8 mouse cellular contexts compared by ENCODE assay signal in genomic region chr11:97176851-97177250, GRCm38 (mm10). TPM values are rescaled to one million over a fixed set of nuclear protein-coding genes. Genes with fewer than 3 reads are reported as not detected.
DNase-seq lines count a peak whose midpoint lies in the region; ATAC-seq lines count a peak whose summit lies in the region.

No protein-coding gene starts in this region.

- H3K9me3 ChIP-seq in hindbrain, embryonic 14.5 days (ENCODE audit: control insufficient read depth, low read length), result no peaks in the 10 kb centered on the region
- no peaks in the 10 kb centered on the region for H3K9me3 ChIP-seq in hindbrain, embryonic 12.5 days (replicated peaks)

- H3K4me3 ChIP-seq in hindbrain, embryonic 14.5 days (replicated peaks; ENCODE audit: low read length), result no peak overlapping the region
- H3K4me3 ChIP-seq in hindbrain, embryonic 12.5 days, result no peak overlapping the region

- no peaks in the 10 kb centered on the region for H3K27me3 ChIP-seq in hindbrain, embryonic 14.5 days (ENCODE audit: control insufficient read depth, insufficient read depth, low read length)
- no peaks in the 10 kb centered on the region for H3K27me3 ChIP-seq in hindbrain, embryonic 12.5 days

- H3K27ac ChIP-seq in hindbrain, embryonic 14.5 days, result no peak overlapping the region
- no peak overlapping the region for H3K27ac ChIP-seq in hindbrain, embryonic 12.5 days

- H3K9ac ChIP-seq in hindbrain, embryonic 14.5 days, result no peak overlapping the region
- no peak overlapping the region for H3K9ac ChIP-seq in hindbrain, embryonic 12.5 days

- no peak for ATAC-seq in hindbrain, embryonic 14.5 days (ENCODE audit: low FRiP score)
- ATAC-seq in hindbrain, embryonic 12.5 days (ENCODE audit: low FRiP score), result no peak
- 0 out of 2 replicates have a peak, but pooled peaks have one; percentile 36 for ATAC-seq in neutrophil, adult 5-6 weeks (ENCODE audit: extremely low read depth, insufficient number of reproducible peaks, low FRiP score, poor library complexity, severe bottlenecking)
- no peak for ATAC-seq in frontal cortex, adult (ENCODE audit: low TSS enrichment)

- WGBS in hindbrain, embryonic 14.5 days, result 54% methylated on average over 3 of the region's 3 CpGs
- WGBS in hindbrain, embryonic 12.5 days, result 60% methylated on average over 3 of the region's 3 CpGs

- H3K4me2 ChIP-seq in hindbrain, embryonic 14.5 days (replicated peaks), result no peak overlapping the region
- no peak overlapping the region for H3K4me2 ChIP-seq in hindbrain, embryonic 12.5 days (replicated peaks)

- peak; percentile 79 for DNase-seq in hindbrain, embryonic 14.5 days (ENCODE audit: low spot score)
- DNase-seq in urinary bladder, postnatal 14 days (ENCODE audit: low spot score), result peak; percentile 35
- DNase-seq in urinary bladder, postnatal 4 days (ENCODE audit: low spot score in 2 of 2), result no peak
- peak; percentile 77 for DNase-seq in cerebellum, adult 9-10 months
- DNase-seq in kidney, postnatal 14 days, result peak; percentile 64

- peaks cover 100% of the 10 kb centered on the region for H3K36me3 ChIP-seq in hindbrain, embryonic 14.5 days (replicated peaks; ENCODE audit: control insufficient read depth, insufficient read depth)
- H3K36me3 ChIP-seq in hindbrain, embryonic 12.5 days, result peaks cover 96% of the 10 kb centered on the region

- no peaks in the 10 kb centered on the region for H3K4me1 ChIP-seq in hindbrain, embryonic 14.5 days (replicated peaks; ENCODE audit: control insufficient read depth, insufficient read depth, low read length)
- no peaks in the 10 kb centered on the region for H3K4me1 ChIP-seq in hindbrain, embryonic 12.5 days

RNA-seq across cellular contexts. Expression of gene Kpnb1, which starts 10.8 kb away (rescaled TPM):
- polyA plus RNA-seq in hindbrain, embryonic 14.5 days (2014; fragmentation: Nextera tagmentation; extraction: Ambion mirVana), result 35.3 and 44.2 TPM in 2 replicates
- 53.9 and 57.8 TPM in 2 replicates for polyA plus RNA-seq in hindbrain, embryonic 12.5 days (2016; fragmentation: Nextera tagmentation; extraction: Ambion mirVana)
- total RNA-seq in neutrophil, adult 5-6 weeks (2017), result 149 and 179 TPM in 2 replicates

RNA-seq across cellular contexts. Expression of gene Tbkbp1, which starts 25.6 kb away (rescaled TPM):
- 9.3 and 10.8 TPM in 2 replicates for polyA plus RNA-seq in hindbrain, embryonic 14.5 days (2014; fragmentation: Nextera tagmentation; extraction: Ambion mirVana)
- polyA plus RNA-seq in hindbrain, embryonic 12.5 days (2016; fragmentation: Nextera tagmentation; extraction: Ambion mirVana), result 10.1 and 10.5 TPM in 2 replicates
- total RNA-seq in neutrophil, adult 5-6 weeks (2017), result 11.3 and 13.2 TPM in 2 replicates

Comparison
In these comparisons a context has a peak if more than half of its experiments do, and no peak if none do; other contexts are left out.
1. DNase-seq: peak in hindbrain, embryonic 14.5 days (single experiment), urinary bladder, postnatal 14 days (single experiment), cerebellum, adult 9-10 months (single experiment) and kidney, postnatal 14 days (single experiment); none in urinary bladder, postnatal 4 days (0 of 2).